Mouse (Mus musculus): ENCODE measurements around the gene Nfatc4.

The Nfatc4 gene

DNA sequence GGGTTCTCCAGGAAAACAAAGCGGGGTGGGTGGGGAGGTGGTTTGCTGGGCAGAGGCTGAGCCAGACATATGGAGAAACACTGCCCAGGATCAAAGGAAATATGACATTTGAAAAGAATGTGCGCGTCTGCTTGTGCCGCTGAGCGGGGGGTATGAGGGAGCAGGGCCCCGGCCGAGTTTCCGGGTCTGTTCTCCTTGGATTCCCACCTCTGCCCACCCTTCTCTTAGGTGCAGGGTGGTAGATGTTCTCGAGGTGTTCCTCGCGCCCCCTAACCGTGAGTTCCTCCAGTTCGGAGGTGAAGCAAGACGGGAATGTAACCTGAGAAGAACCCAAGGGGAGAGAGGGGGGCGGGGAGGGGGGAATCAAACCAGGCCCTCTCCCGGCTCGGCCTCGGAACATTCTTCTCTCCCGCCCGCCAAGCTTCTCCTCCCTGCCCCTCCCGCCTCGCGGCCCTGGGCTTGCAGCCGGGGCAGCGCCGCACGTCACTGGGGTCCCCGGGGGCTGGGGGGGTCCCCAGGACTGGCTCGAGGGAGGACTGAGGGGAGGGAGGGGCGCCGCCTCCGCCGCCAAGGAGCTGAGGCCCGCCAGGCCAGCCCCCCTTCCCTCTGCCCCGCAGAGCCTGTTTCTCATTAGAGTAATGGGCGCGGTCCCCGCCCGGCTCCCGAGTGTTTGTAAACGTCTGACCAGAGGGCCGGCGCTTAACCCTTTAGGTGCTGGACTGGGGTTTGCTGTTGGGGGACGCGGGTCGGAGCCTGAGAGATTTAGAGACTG, at the start of gene Nfatc4:
Gene Nfatc4 (plus strand): TSS at position 154 of the 772 bp plus-strand sequence.
- DNase-seq (ENCODE audit: low spot score), result peak; percentile 91

DNA sequence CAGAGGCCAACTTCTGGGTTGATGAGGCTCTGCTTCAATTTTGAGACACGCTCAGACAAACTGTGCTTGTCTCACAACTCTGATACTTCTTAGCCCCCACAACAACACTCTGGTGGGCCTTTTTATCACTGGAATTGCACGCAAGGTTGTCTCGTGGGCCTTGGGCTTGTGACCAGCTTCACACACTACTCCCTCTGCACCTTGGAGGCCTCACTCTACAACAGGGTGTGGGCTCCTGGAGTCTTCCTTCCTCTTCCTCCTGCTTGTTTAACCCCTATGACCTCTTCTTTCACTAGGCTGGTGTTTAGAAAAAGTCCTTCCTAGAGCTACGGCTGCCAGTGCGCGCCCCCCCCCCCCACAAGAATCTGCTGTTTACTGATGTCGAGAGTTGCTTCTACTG, 46.2 kb upstream of the Nfatc4 start:
- DNase-seq (ENCODE audit: low spot score), result no peak

GRCm38 (mm10) chr14:55777176-55777575, 45.8 kb upstream of the Nfatc4 start:
- no peak for DNase-seq (ENCODE audit: low spot score)

GRCm38 (mm10) chr14:55777806-55778205, 45.1 kb upstream of the Nfatc4 start:
- DNase-seq (ENCODE audit: low spot score), result no peak

DNA sequence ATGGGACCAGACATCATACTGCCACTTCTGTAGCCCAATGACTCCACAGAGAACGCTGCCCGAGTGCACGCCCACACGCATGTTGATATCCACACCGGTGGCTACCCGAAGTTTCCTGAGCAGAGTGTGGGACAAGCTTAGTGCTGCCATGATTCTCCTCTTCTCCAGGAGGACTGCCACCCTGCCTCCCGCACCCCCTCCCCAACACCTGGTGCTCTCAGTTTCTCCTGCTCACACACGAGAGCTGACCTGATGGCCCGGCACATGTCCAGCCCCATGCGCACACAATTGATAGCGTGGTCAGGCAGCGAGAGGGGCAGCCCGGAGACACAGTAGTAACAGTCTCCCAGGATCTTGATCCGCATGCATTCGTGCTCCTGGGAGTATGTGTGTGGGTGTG, 44.3 kb upstream of the Nfatc4 start:
- DNase-seq (ENCODE audit: low spot score), result no peak

- no peak for DNase-seq (ENCODE audit: low spot score)
Measured at GRCm38 (mm10) chr14:55779656-55780055, 43.3 kb upstream of the Nfatc4 start.

DNA sequence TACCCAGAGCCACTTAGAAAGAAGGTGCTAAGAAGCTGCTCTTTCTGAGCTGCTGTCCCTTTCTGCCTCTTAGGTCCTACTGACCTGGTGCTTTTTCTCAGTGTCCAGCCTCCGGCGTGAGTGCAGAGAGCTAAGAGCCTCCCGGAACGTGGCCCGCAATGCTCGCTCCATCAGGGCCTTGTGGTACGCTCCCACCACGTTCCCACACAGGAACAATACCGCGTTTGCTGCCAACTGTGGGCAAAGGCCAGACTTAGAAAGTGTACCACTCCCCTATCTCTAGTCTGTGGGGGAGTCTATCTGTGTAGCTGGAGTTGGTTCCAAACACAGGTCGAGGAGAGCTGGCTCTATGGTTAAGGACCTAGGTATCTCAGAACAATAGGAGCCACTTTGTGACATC, 42.2 kb upstream of the Nfatc4 start:
- no peak for DNase-seq (ENCODE audit: low spot score)

GRCm38 (mm10) chr14:55781310-55781709, 41.6 kb upstream of the Nfatc4 start:
- peak; percentile 80 for DNase-seq (ENCODE audit: low spot score)

DNA sequence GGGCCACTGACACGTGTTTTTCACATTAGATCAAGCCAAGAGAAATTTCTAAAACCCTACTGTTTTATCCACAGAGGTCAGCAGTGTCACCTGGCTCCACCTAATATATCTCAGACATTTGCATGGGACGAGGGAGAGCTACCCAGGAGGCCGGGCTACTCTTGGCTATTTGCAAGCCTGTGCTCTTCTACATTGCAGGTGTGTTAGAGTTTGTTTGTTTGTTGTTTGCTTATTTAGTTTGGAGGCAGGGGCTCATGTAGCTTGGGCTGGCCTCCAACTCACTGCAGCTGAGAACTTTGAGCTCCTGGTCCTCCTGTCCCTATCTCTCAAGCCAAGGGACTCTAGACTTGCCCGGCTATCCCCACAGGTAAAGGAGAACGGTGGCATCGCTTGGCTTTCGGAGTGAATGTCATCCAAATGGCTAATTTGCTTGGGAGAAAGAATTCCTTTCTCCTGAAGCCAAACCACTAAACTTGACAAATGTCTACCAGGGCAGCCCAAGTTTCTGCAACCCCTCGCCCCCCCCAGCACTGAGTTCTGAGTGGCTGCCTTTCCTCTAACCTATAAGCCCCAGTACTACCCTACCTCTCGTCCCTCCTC, 40.5 kb upstream of the Nfatc4 start:
- no peak for DNase-seq (ENCODE audit: low spot score)

DNA sequence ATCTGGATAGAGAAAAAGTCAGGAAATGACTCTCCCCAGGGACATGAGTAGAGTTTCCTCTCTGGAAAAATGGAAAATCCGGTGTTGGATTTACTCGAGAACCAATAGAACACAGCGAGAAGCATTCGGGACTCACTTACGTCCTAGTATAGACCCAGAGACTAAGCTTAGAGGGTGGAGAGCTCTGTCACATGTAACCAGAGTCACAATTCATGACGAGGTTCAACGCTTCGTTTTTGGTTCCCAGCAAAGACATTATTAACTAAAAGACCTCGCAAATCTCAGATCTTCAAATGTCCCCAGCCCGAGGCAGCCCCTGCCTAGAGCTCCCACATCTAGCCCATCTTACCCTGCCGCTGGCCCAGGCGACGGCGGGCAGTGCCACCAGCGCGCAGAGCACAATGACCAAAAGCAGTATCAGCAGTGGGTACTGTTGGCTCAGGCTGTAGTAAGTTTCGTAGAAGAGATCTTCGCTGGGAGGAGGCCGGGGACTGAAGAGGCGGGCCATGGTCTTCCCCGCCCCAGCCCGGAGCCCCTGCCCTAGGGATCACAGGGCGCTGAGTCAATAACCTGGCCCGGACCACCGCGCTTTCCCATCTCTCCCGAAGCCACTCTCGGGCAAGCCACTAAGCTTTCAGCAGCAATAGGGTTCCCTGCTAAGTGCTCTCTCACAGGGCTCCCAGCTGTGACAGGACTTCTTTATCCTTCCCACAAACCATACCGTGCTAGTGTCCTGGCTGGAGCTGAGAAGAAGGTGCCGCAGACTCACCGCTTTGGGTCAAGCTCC, 39.6 kb upstream of the Nfatc4 start:
- DNase-seq (ENCODE audit: low spot score), result peak; percentile 70

- DNase-seq (ENCODE audit: low spot score), result no peak
Measured at GRCm38 (mm10) chr14:55783958-55784235, 39.0 kb upstream of the Nfatc4 start, which contains the start of gene Adcy4. TSS of gene Adcy4 (minus strand) at chr14:55784095.

GRCm38 (mm10) chr14:55785195-55785594, 37.7 kb upstream of the Nfatc4 start:
- DNase-seq (ENCODE audit: low spot score), result no peak

GRCm38 (mm10) chr14:55787731-55788130, 35.2 kb upstream of the Nfatc4 start:
- DNase-seq (ENCODE audit: low spot score), result no peak

DNA sequence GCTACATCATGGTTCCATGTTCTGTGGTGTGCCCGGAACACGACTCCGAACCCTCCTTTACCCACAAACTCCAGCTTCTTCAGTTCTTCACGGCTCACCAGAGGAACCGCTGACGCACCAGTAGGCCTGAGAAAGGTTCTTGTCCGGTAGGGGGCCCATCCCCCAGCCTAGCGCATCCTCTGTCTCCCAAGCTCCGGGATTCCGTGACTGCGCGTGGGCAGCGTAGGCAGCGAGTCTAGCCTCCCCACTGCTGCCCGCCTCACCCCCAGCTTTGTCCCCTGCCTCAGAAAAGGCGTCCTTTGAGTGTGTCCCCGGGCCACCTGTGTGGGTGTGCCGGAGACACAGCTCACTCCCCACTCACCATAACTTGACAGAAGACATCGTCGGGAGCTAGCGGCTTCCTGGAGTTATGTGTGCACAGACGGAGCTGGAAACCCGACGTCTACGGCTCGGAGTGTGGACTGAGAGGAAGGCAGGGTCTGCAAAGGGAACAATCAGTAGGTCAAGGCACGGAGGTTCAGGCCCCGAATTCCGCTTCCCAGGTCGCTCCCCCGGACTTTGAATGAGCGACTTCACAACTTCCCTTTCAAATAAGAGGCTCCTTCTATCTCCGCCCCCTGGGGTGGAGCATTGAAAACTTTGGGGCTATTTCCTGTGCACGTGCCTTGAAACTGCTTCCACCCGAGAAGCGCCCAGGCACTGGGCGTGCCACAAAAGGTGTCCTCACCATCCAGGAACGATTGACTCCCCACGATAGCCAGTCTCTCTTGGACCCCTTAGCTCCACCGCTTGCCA, 34.5 kb upstream of the Nfatc4 start, which contains the start of gene Ripk3:
Gene Ripk3 (minus strand): TSS at position 610 of the 795 bp plus-strand sequence.
- no peak for DNase-seq (ENCODE audit: low spot score)

DNA sequence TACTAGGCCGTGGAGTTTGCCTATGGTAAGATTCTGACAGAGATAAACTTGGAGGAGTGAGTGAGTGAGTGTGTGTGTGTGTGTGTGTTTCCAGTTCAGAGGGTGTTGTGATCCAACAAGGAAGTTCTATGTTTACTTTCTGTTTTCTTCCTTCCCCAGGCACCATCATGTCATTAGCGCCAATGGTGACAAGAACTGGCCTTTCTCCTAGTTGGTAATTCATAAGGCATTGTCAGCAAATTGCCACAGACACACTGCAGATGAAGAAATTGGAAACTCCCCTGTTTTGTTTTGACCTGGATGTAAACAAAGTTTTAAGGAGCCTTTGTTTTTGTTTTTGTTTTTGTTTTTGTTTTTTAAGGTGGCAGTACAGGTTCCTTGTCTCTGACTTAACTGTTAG, 29.5 kb upstream of the Nfatc4 start:
- no peak for DNase-seq (ENCODE audit: low spot score)

- DNase-seq (ENCODE audit: low spot score), result no peak
Measured at GRCm38 (mm10) chr14:55793946-55794345, 29.0 kb upstream of the Nfatc4 start.

GRCm38 (mm10) chr14:55795380-55796163, 27.4 kb upstream of the Nfatc4 start:
- DNase-seq (ENCODE audit: low spot score), result peak; percentile 37

DNA sequence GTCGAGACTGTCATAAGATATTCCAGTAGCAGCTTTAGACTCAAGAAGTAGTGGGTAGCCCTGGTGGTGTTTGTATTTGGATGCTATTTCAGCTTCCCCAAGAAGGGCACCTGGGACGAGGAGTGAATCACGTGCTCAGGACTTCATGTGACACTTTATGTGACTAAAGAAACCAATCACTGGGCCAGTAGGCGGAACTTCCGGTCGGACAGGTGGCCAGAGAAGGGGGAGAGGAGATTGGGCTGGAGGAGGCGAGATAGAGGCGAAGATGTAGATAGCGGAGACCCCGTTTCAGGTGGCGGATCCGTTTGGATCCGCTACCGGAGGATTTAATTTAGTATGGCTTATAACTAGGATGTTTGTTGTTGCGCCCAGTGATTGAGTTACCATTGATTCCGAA, 8.1 kb upstream of the Nfatc4 start:
- no peak for DNase-seq (ENCODE audit: low spot score)

DNA sequence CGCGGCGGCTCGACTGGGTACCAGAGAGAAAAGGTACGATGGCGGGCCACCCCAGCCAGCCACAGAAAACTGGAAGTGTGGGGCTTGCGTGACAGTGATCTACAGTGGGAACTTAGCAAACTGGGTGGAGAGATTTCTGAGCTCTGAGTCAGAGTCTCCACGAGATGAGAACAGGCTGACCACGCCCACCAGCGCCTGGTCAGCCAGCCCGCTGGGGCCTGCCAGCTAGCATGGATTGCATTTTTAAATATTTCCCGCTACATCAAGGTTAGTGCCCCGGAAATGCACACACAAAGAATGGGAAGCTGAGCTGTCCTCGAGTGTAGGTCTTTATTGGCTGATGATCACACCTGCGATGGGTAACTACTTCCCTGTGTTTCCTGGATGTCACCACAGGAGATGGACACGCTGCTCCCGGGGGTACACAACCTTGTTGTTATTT, 7.6 kb upstream of the Nfatc4 start:
- peak; percentile 18 for DNase-seq (ENCODE audit: low spot score)

GRCm38 (mm10) chr14:55819845-55820405, 3.0 kb upstream of the Nfatc4 start:
- DNase-seq (ENCODE audit: low spot score), result no peak

- no peak for DNase-seq (ENCODE audit: low spot score)
Measured at GRCm38 (mm10) chr14:55820576-55820975, 2.4 kb upstream of the Nfatc4 start.

Measured in MN1 (cell line).